Mouse (Mus musculus): ENCODE measurements around the gene Cul7. TPM values are rescaled to one million over a fixed set of nuclear protein-coding genes. Genes with fewer than 3 reads are reported as not detected.

The Cul7 gene
- polyA plus RNA-seq, 1 experiment from 2014 or later = 49.5 TPM

GRCm38 (mm10) chr17:46617799-46618198 lies 32.3 kb upstream of the Cul7 start:
- Histone ChIP-seq H3K4me3 (no peak overlapping the region), H3K4me2 (peak overlapping the region; percentile 47), H3K9me3 (no peaks in the 10 kb centered on the region), H3K27me3 (no peaks in the 10 kb centered on the region), H3K27ac (peak overlapping the region; percentile 96), H3K4me1 (peaks cover 93% of the 10 kb centered on the region), H3K9ac (no peak overlapping the region), H3K36me3 (no peaks in the 10 kb centered on the region)
- WGBS = 43% methylated on average over 12 of the region's 12 CpGs
- ATAC-seq (ENCODE audit: borderline replicate concordance, extremely low read depth, low FRiP score, low TSS enrichment) = no peak

GRCm38 (mm10) chr17:46618394-46618768 lies 31.8 kb upstream of the Cul7 start:
- H3K27ac ChIP-seq = peak overlapping the region; percentile 96
- peak overlapping the region; percentile 47 for H3K4me2 ChIP-seq
- H3K9ac ChIP-seq = peak overlapping the region; percentile 37; the same call in 1 of the 2 replicates
- 0 out of 2 replicates have a peak, but pooled peaks have one; percentile 9 for ATAC-seq (ENCODE audit: borderline replicate concordance, extremely low read depth, low FRiP score, low TSS enrichment)
- H3K4me1 ChIP-seq = peaks cover 92% of the 10 kb centered on the region
- no peaks in the 10 kb centered on the region for H3K27me3 ChIP-seq
- no peaks in the 10 kb centered on the region for H3K36me3 ChIP-seq
- H3K4me3 ChIP-seq = peak overlapping the region; percentile 7; the same call in 1 of the 2 replicates
- WGBS = under 1% methylated on average over 6 of the region's 6 CpGs
- no peaks in the 10 kb centered on the region for H3K9me3 ChIP-seq

- Histone ChIP-seq H3K4me2 (peak overlapping the region; percentile 47), H3K4me3 (peak overlapping the region; percentile 7; the same call in 1 of the 2 replicates), H3K36me3 (no peaks in the 10 kb centered on the region), H3K4me1 (peaks cover 92% of the 10 kb centered on the region), H3K9me3 (no peaks in the 10 kb centered on the region), H3K27me3 (no peaks in the 10 kb centered on the region), H3K27ac (peak overlapping the region; percentile 96), H3K9ac (peak overlapping the region; percentile 37)
- ATAC-seq (ENCODE audit: borderline replicate concordance, extremely low read depth, low FRiP score, low TSS enrichment) = no peak
- WGBS = 11% methylated on average over 27 of the region's 27 CpGs
These were observed 31.1 kb upstream of the Cul7 start for GRCm38 (mm10) chr17:46618769-46619682.

GRCm38 (mm10) chr17:46619683-46620357 lies 30.3 kb upstream of the Cul7 start:
- ATAC-seq (ENCODE audit: borderline replicate concordance, extremely low read depth, low FRiP score, low TSS enrichment) = no peak
- Histone ChIP-seq H3K4me1 (peaks cover 93% of the 10 kb centered on the region), H3K9ac (peak overlapping the region; percentile 13), H3K9me3 (no peaks in the 10 kb centered on the region), H3K27me3 (no peaks in the 10 kb centered on the region), H3K36me3 (no peaks in the 10 kb centered on the region), H3K27ac (peak overlapping the region; percentile 96), H3K4me3 (peak overlapping the region; percentile 5; the same call in 1 of the 2 replicates), H3K4me2 (peak overlapping the region; percentile 47)
- WGBS = 22% methylated on average over 16 of the region's 16 CpGs

- Histone ChIP-seq H3K4me3 (0 out of 2 replicates have a peak overlapping the region, but pooled peaks have one; percentile 1), H3K27ac (peak overlapping the region; percentile 96), H3K9ac (no peak overlapping the region), H3K36me3 (no peaks in the 10 kb centered on the region), H3K4me1 (peaks cover 97% of the 10 kb centered on the region), H3K4me2 (peak overlapping the region; percentile 47), H3K9me3 (no peaks in the 10 kb centered on the region), H3K27me3 (no peaks in the 10 kb centered on the region)
- WGBS = 16% methylated on average over 15 of the region's 15 CpGs
- ATAC-seq (ENCODE audit: borderline replicate concordance, extremely low read depth, low FRiP score, low TSS enrichment) = peak; percentile 6; the same call in 1 of the 2 replicates
These were observed 28.8 kb upstream of the Cul7 start for GRCm38 (mm10) chr17:46621324-46621723.

- H3K27me3 ChIP-seq = no peaks in the 10 kb centered on the region
- H3K9ac ChIP-seq = no peak overlapping the region
- peak overlapping the region; percentile 20; the same call in 1 of the 2 replicates for H3K4me2 ChIP-seq
- no peak overlapping the region for H3K4me3 ChIP-seq
- peak overlapping the region; percentile 62 for H3K27ac ChIP-seq
- H3K9me3 ChIP-seq = no peaks in the 10 kb centered on the region
- H3K4me1 ChIP-seq = peaks cover 98% of the 10 kb centered on the region
- no peak for ATAC-seq (ENCODE audit: borderline replicate concordance, extremely low read depth, low FRiP score, low TSS enrichment)
- H3K36me3 ChIP-seq = no peaks in the 10 kb centered on the region
- WGBS = 49% methylated on average over 11 of the region's 11 CpGs
These were observed 27.9 kb upstream of the Cul7 start for GRCm38 (mm10) chr17:46622269-46622668.

GRCm38 (mm10) chr17:46623819-46624557 lies 26.1 kb upstream of the Cul7 start:
- H3K27ac ChIP-seq = peak overlapping the region; percentile 85
- H3K4me1 ChIP-seq = peaks cover 88% of the 10 kb centered on the region
- peak overlapping the region; percentile 53 for H3K4me2 ChIP-seq
- no peaks in the 10 kb centered on the region for H3K36me3 ChIP-seq
- H3K27me3 ChIP-seq = no peaks in the 10 kb centered on the region
- no peak for ATAC-seq (ENCODE audit: borderline replicate concordance, extremely low read depth, low FRiP score, low TSS enrichment)
- peak overlapping the region; percentile 19 for H3K4me3 ChIP-seq
- no peaks in the 10 kb centered on the region for H3K9me3 ChIP-seq
- H3K9ac ChIP-seq = peak overlapping the region; percentile 21
- WGBS = 13% methylated on average over 10 of the region's 10 CpGs

- H3K36me3 ChIP-seq = no peaks in the 10 kb centered on the region
- peak overlapping the region; percentile 21 for H3K9ac ChIP-seq
- peaks cover 84% of the 10 kb centered on the region for H3K4me1 ChIP-seq
- peak overlapping the region; percentile 85 for H3K27ac ChIP-seq
- ATAC-seq (ENCODE audit: borderline replicate concordance, extremely low read depth, low FRiP score, low TSS enrichment) = no peak
- H3K4me3 ChIP-seq = peak overlapping the region; percentile 19
- no peaks in the 10 kb centered on the region for H3K9me3 ChIP-seq
- 37% methylated on average over 12 of the region's 12 CpGs for WGBS
- H3K27me3 ChIP-seq = no peaks in the 10 kb centered on the region
- peak overlapping the region; percentile 53 for H3K4me2 ChIP-seq
These were observed 25.5 kb upstream of the Cul7 start for GRCm38 (mm10) chr17:46624598-46624997.

GRCm38 (mm10) chr17:46627409-46627808 lies 22.7 kb upstream of the Cul7 start:
- peak overlapping the region; percentile 99 for H3K9ac ChIP-seq
- peak overlapping the region; percentile 97 for H3K4me3 ChIP-seq
- no peaks in the 10 kb centered on the region for H3K27me3 ChIP-seq
- WGBS = 23% methylated on average over 6 of the region's 6 CpGs
- ATAC-seq (ENCODE audit: borderline replicate concordance, extremely low read depth, low FRiP score, low TSS enrichment) = no peak
- peaks cover 76% of the 10 kb centered on the region for H3K4me1 ChIP-seq
- H3K36me3 ChIP-seq = 0 out of 2 replicates have a peak, but pooled peaks cover 5% of the 10 kb centered on the region
- no peaks in the 10 kb centered on the region for H3K9me3 ChIP-seq
- H3K4me2 ChIP-seq = peak overlapping the region; percentile 71
- H3K27ac ChIP-seq = peak overlapping the region; percentile 99

GRCm38 (mm10) chr17:46628471-46628790 lies 21.7 kb upstream of the Cul7 start:
- Histone ChIP-seq H3K36me3 (0 out of 2 replicates have a peak, but pooled peaks cover 5% of the 10 kb centered on the region), H3K9me3 (no peaks in the 10 kb centered on the region), H3K4me1 (peaks cover 67% of the 10 kb centered on the region), H3K9ac (peak overlapping the region; percentile 99), H3K4me2 (peak overlapping the region; percentile 71), H3K4me3 (peak overlapping the region; percentile 97), H3K27ac (peak overlapping the region; percentile 99), H3K27me3 (no peaks in the 10 kb centered on the region)
- ATAC-seq (ENCODE audit: borderline replicate concordance, extremely low read depth, low FRiP score, low TSS enrichment) = no peak
- 1% methylated on average over 13 of the region's 13 CpGs for WGBS

Measured in lung, embryonic 15.5 days (tissue).